Mouse (Mus musculus) liver, embryonic 13.5 days (tissue): ENCODE measurements around the gene Pole4. TPM values are rescaled to one million over a fixed set of nuclear protein-coding genes. Genes with fewer than 3 reads are reported as not detected.

ENCODE experiments used
- ATAC-seq: fragments of 200-750 bp; cut with Nextera tagmentation; 2 replicates; pipeline ENCODE4 v1.8.0; 2017; ENCODE audit warnings: low read depth, mild to moderate bottlenecking, moderate number of reproducible peaks, moderate library complexity
- DNase-seq: peaks from one replicate; pipeline ENCODE4 v3.0.0; 2022
- H3K27ac ChIP-seq: fragments of 300-500 bp; sonication (generic); 2 replicates; pipeline ENCODE4 v1.5.1; 2015; ENCODE audit warnings: moderate library complexity, mild to moderate bottlenecking, inconsistent platforms
- H3K27me3 ChIP-seq: fragments of 300-500 bp; sonication (generic); 2 replicates; pipeline ENCODE4 v1.6.1; 2015; ENCODE audit warnings: mild to moderate bottlenecking, inconsistent platforms
- H3K36me3 ChIP-seq: fragments of 300-500 bp; sonication (generic); 2 replicates; pipeline ENCODE4 v1.6.1; 2015; ENCODE audit warnings: mild to moderate bottlenecking, inconsistent platforms
- H3K4me1 ChIP-seq: fragments of 300-500 bp; sonication (generic); replicated peaks from 2 replicates; pipeline ENCODE4 v1.6.1; 2015; ENCODE audit warnings: inconsistent platforms
- H3K4me2 ChIP-seq: fragments of 300-500 bp; sonication (generic); 2 replicates; pipeline ENCODE4 v1.6.1; 2015; ENCODE audit warnings: inconsistent platforms, mild to moderate bottlenecking, moderate library complexity
- H3K4me3 ChIP-seq: fragments of 300-500 bp; sonication (generic); replicated peaks from 2 replicates; pipeline ENCODE4 v1.5.1; 2015; ENCODE audit warnings: mild to moderate bottlenecking, inconsistent platforms
- H3K9ac ChIP-seq: fragments of 300-500 bp; sonication (generic); 2 replicates; pipeline ENCODE4 v1.6.1; 2015; ENCODE audit warnings: mild to moderate bottlenecking, inconsistent platforms
- H3K9me3 ChIP-seq: fragments of 300-500 bp; sonication (generic); replicated peaks from 2 replicates; pipeline ENCODE4 v1.6.1; 2016; ENCODE audit warnings: inconsistent platforms
- WGBS: fragments of 180-500 bp; shearing (Covaris S2); methylation state at CpG from one replicate; pipeline ENCODE4 v1.1.7; 2015; ENCODE audit not compliant: insufficient replicate concordance; 5-methylcytosine and 5-hydroxymethylcytosine counted together
- polyA plus RNA-seq: library from polyadenylated mRNA; unstranded; fragments of >200 nt; fragmentation: Nextera tagmentation; extraction: Ambion mirVana; gene quantifications from 2 replicates; pipeline ENCODE4 v1.2.1, GENCODE M21; 2015

Gene Pole4
- polyA plus RNA-seq, 1 experiment from 2014 or later, result 65.7 TPM

DNA sequence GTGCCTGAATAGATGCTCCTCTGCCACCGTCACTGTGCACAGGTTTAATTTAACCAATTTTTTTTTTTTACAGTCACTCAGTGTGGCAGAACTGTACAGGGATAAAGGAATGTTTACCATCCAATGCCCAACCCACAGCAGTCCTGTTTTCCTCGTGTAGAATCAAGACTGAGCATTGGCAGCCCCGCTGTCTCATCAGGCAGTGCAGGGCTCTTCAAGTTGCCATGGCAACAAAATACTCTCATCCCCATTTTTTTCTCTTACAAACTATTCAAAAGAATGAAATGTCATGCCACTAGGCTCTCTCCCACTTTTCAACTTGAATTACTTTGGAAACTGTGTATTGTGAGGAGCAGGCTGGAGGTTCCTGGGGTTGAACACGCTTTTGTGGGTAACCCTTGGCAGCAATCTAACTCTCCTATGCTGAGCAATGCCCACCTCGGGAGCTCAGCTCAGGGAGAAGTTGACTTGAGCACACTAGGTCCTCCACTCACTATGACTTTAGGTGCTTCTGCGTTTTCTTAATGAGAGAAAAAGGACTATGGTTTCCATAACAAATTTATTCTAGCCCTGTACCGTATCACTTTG is 95.7 kb downstream of the Pole4 start:
- no peaks in the 10 kb centered on the region for H3K27me3 ChIP-seq
- H3K4me2 ChIP-seq, result no peak overlapping the region
- no peaks in the 10 kb centered on the region for H3K4me1 ChIP-seq
- H3K27ac ChIP-seq, result no peak overlapping the region
- no peak for DNase-seq
- no peak overlapping the region for H3K9ac ChIP-seq
- no peak for ATAC-seq
- no peaks in the 10 kb centered on the region for H3K36me3 ChIP-seq
- WGBS, result 59% methylated on average over 7 of the region's 7 CpGs
- H3K4me3 ChIP-seq, result no peak overlapping the region
- no peaks in the 10 kb centered on the region for H3K9me3 ChIP-seq

DNA sequence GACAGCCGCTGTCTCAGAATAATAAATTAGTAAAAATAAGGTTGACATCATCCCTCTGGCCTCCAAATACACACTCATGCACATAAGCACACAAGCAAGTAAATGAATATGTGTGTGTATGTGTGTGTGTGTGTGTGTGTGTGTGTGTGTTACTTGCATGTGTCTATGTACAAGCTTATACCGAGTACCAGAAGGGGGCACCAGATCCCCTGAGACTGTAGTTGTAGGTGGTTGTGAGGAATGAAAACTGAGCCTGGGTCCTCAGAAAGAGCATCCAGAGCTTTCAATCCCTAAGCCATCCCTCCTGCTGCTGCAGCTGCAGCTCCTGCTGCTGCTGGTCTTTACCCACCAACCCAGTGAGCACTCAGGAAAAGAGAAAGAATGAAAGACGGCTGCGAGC is 96.4 kb downstream of the Pole4 start:
- Histone ChIP-seq H3K27me3 (no peaks in the 10 kb centered on the region), H3K27ac (no peak overlapping the region), H3K4me1 (no peaks in the 10 kb centered on the region), H3K36me3 (no peaks in the 10 kb centered on the region), H3K4me2 (no peak overlapping the region), H3K9me3 (no peaks in the 10 kb centered on the region), H3K9ac (no peak overlapping the region), H3K4me3 (no peak overlapping the region)
- ATAC-seq (no peak), DNase-seq (no peak)
- 83% methylated on average over 4 of the region's 4 CpGs for WGBS

DNA sequence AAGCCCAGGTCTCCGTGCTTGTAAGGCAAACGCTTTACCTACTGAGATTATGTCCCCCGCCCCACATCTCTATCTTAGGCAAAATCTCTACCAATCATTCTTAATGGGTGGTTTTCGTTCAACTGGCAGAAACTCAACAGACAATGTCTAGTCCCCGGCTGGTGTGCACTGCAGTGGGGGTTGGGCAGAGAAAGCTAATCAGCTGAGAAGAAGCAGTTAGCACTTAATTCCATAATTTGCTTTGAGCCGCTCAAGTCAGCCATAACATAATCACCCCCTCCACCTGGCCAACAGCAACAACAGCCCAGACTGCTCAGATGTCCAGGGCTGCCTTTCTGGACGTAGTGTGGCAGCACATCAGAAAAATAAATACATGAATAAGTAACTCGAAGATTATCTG is 100.4 kb downstream of the Pole4 start:
- DNase-seq, result no peak
- H3K27me3 ChIP-seq, result no peaks in the 10 kb centered on the region
- no peak overlapping the region for H3K4me2 ChIP-seq
- H3K4me3 ChIP-seq, result no peak overlapping the region
- ATAC-seq, result no peak
- H3K36me3 ChIP-seq, result no peaks in the 10 kb centered on the region
- no peaks in the 10 kb centered on the region for H3K9me3 ChIP-seq
- H3K9ac ChIP-seq, result no peak overlapping the region
- no peak overlapping the region for H3K27ac ChIP-seq
- H3K4me1 ChIP-seq, result no peaks in the 10 kb centered on the region
- WGBS, result 56% methylated on average over 8 of the region's 8 CpGs

DNA sequence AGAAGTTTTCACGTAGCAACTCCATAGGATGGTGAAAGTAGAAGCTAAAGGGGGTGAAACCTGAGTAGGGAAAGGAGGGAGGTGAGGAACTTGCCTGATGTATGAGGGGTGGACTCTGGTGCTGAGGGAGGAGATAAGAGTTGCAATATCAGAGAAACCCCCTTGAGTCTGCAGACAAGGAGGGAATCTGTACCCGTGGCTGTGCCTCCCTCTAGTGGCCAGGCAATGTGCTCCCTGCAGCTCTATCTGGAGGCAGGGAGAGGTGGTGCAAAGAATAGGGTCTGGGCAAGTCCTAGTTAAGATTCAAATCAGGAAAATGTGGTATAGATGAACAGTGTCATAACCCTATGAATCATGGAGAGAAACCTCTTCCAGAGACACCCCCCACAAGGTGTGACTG is 101.5 kb downstream of the Pole4 start:
- ATAC-seq (no peak), DNase-seq (no peak)
- H3K4me1 ChIP-seq, result no peaks in the 10 kb centered on the region
- no peak overlapping the region for H3K4me2 ChIP-seq
- H3K4me3 ChIP-seq, result no peak overlapping the region
- H3K9me3 ChIP-seq, result no peaks in the 10 kb centered on the region
- no peak overlapping the region for H3K9ac ChIP-seq
- no peaks in the 10 kb centered on the region for H3K27me3 ChIP-seq
- WGBS, result 31% methylated on average over 2 of the region's 2 CpGs
- no peak overlapping the region for H3K27ac ChIP-seq
- no peaks in the 10 kb centered on the region for H3K36me3 ChIP-seq

DNA sequence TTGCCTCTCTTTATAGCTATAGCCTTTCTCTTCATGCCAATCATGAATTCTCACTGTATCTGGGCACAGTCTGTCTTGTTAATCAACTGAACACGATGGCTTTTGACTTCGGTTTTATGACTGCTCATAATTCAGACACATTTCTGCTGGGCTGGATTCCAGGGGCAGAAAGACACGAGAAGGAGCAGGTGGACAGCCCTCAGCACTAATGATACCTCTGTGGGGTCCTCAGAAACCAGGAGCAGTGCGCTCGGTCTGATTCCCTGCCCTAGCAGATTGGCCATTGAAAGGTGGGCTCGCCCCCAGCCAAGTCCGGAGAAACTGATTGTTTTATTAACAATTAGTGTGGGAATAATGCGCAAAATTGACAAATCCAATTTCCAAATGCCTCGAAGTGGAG is 101.9 kb downstream of the Pole4 start:
- ATAC-seq (no peak), DNase-seq (no peak)
- WGBS, result 67% methylated on average over 9 of the region's 9 CpGs
- no peak overlapping the region for H3K27ac ChIP-seq
- no peaks in the 10 kb centered on the region for H3K9me3 ChIP-seq
- no peak overlapping the region for H3K4me3 ChIP-seq
- H3K4me1 ChIP-seq, result no peaks in the 10 kb centered on the region
- no peaks in the 10 kb centered on the region for H3K27me3 ChIP-seq
- H3K4me2 ChIP-seq, result no peak overlapping the region
- no peaks in the 10 kb centered on the region for H3K36me3 ChIP-seq
- no peak overlapping the region for H3K9ac ChIP-seq

DNA sequence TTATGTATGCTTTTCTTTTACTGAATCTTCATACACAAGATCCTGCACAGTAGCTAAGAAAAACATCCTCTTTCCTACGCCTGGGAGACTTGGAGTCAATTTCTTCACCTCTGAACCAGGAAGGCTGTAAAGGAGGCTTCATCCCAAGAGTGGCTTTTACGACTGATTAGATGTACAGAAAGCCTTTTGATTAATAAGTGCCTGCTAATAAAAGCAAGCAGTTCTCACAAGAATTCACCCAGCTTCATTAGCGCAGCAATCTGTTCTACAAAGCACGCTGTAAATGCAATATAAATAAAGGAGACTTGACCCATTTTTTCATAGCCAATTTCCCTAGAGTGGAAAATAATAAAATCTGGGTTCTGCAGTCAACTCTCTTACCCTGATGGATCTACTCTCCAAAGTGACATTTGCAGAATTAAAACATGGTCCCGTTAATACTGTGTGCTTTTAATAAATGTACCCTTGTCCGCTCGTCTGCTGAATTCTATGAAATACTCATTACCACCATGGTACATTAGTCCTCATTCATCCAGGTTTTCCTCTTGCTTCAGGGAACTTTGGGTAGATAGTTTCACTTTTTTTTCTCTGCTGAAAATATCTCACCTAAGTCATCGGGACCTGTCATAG is 109.6 kb downstream of the Pole4 start:
- no peaks in the 10 kb centered on the region for H3K4me1 ChIP-seq
- no peak overlapping the region for H3K4me3 ChIP-seq
- DNase-seq, result no peak
- ATAC-seq, result no peak
- H3K27ac ChIP-seq, result no peak overlapping the region
- no peak overlapping the region for H3K4me2 ChIP-seq
- 67% methylated on average over 8 of the region's 8 CpGs for WGBS
- no peak overlapping the region for H3K9ac ChIP-seq
- H3K9me3 ChIP-seq, result no peaks in the 10 kb centered on the region
- no peaks in the 10 kb centered on the region for H3K36me3 ChIP-seq
- H3K27me3 ChIP-seq, result no peaks in the 10 kb centered on the region

DNA sequence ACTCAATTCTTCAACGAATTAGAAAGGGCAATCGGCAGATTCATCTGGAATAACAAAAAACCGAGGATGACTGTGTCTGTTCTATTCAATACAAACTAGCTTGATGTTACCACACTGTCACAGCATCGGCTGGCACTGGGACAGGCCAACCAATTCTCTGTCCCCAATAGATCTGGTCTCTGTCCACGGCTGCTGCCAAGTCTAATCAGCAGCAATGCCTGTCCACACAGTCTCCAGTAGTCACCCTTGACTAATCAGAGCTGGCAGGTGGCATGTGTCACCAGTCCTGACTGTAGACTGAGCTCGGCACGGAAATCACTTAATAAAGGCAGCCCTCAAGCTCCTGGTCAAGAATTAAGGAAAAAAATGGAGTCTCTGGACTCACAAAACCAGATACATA is 115.8 kb downstream of the Pole4 start:
- no peak for ATAC-seq
- Histone ChIP-seq H3K36me3 (no peaks in the 10 kb centered on the region), H3K4me2 (no peak overlapping the region), H3K4me3 (no peak overlapping the region), H3K4me1 (no peaks in the 10 kb centered on the region), H3K27me3 (no peaks in the 10 kb centered on the region), H3K9ac (no peak overlapping the region), H3K9me3 (no peaks in the 10 kb centered on the region), H3K27ac (no peak overlapping the region)
- DNase-seq, result no peak
- 63% methylated on average over 7 of the region's 7 CpGs for WGBS

DNA sequence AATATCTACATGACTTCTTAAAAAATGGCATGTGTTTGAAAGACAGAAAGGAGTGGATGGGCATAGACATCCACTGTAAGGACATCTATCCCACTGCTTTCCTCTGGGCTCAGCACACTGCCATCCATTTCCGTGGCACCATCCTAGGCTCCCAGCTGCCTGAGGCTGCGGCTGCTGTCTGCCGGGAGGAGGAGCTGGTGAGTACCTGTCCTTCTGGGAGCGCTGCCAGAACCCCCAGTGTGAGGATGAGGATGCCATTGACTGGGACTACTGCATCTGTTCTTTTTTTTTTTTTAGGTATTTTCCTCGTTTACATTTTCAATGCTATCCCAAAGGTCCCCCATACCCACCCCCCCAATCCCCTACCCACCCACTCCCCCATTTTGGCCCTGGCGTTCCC is 119.8 kb downstream of the Pole4 start:
- 48% methylated on average over 5 of the region's 6 CpGs for WGBS
- H3K4me3 ChIP-seq, result no peak overlapping the region
- no peak overlapping the region for H3K9ac ChIP-seq
- DNase-seq (no peak), ATAC-seq (no peak)
- H3K27me3 ChIP-seq, result no peaks in the 10 kb centered on the region
- H3K4me2 ChIP-seq, result no peak overlapping the region
- H3K9me3 ChIP-seq, result no peaks in the 10 kb centered on the region
- H3K36me3 ChIP-seq, result no peaks in the 10 kb centered on the region
- H3K4me1 ChIP-seq, result no peaks in the 10 kb centered on the region
- no peak overlapping the region for H3K27ac ChIP-seq

DNA sequence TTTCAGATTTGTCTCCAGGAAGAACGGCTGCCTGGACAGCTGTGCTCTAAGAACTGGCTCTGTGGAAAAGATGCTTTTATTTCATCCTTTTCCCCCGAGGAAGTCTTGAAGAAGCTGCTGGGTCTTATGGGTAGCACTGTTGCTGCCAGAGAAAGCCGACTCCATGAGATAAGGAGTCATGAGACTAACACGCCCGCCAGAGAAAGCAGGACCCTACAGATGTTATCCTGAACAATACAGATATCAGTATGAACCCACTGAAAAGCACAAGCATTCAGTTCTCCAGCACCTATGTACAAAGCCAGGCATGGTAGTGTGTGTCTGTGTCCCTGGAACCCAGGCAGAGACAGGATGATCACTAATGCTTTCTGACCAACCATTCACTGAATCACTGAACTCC is 129.7 kb downstream of the Pole4 start:
- ATAC-seq, result no peak
- H3K4me1 ChIP-seq, result no peaks in the 10 kb centered on the region
- H3K27ac ChIP-seq, result no peak overlapping the region
- no peak overlapping the region for H3K9ac ChIP-seq
- no peaks in the 10 kb centered on the region for H3K27me3 ChIP-seq
- no peaks in the 10 kb centered on the region for H3K9me3 ChIP-seq
- H3K36me3 ChIP-seq, result no peaks in the 10 kb centered on the region
- H3K4me3 ChIP-seq, result no peak overlapping the region
- WGBS, result 42% methylated on average over 5 of the region's 5 CpGs
- no peak for DNase-seq
- no peak overlapping the region for H3K4me2 ChIP-seq

Other genes starting within 250 kb of the Pole4 start
- 6.0 and 6.7 TPM in 2 replicates for gene Hk2, start 69.1 kb upstream of the Pole4 start, polyA plus RNA-seq
- gene Sema4f, start 234.4 kb upstream of the Pole4 start, polyA plus RNA-seq, result 0.05 TPM in 1 of 2 replicates, not detected in the other
- 10.3 and 15.7 TPM in 2 replicates for gene M1ap, start 241.5 kb upstream of the Pole4 start, polyA plus RNA-seq